Mouse (Mus musculus): ENCODE measurements around the gene Dzank1.

Gene Dzank1

GRCm38 (mm10) chr2:144526981-144527820 is at the start of gene Dzank1, which contains the start of gene Polr3f:
TSS of gene Dzank1 (minus strand) at chr2:144527414.
TSS of gene Polr3f (plus strand) at chr2:144527718.
- peak; percentile 93 for DNase-seq (ENCODE audit: low spot score)

GRCm38 (mm10) chr2:144555820-144556552 is 28.8 kb upstream of the Dzank1 start, which contains the start of gene Sec23b:
TSS of gene Sec23b (plus strand) at chr2:144556229.
- peak; percentile 96 for DNase-seq (ENCODE audit: low spot score)

DNA sequence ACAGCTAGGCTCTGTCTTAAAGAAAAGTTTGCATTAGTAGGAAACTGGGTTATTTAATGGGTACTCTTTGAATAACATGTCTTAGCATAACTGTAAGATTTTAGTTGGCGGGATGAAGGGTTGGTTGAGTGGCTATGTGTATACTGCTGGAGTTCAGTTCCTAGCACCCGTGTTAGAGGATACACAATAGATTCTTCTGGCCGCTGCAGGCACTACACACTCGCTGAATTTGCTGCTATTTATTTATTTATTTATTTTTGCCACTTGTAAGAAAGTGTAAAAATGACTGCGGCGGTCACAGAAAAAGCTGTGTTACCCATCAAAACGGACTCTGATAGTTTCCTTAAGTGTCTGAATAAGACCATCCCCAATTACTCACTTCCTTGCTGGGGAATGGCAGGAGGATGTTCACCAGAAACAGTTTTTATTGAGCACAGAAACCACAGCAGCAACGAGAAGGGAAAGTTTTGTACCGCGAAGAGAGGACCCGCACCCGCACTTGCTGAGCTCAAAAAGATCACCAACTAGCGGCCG is 28.1 kb upstream of the Dzank1 start:
- no peak for DNase-seq (ENCODE audit: low spot score)

DNA sequence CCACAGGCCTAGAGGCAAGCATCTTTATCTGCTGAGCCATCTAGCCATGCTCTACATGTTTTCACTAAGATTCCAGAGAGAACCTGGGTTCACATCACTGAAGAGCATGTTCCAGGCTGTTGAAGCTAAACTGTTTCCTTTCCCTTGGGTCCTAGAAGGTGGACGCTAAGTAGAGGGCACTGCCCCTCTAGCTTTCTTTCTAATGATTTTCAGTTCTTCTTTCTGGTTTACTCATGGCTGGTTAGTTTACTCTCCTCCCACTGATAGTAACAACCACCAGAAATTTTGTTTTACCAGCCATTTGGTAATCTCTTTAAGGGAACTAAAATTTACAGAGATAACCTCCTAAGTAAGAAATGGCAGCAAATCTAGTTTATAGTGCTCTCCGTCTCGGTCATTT is 26.7 kb upstream of the Dzank1 start:
- DNase-seq (ENCODE audit: low spot score) = no peak

DNA sequence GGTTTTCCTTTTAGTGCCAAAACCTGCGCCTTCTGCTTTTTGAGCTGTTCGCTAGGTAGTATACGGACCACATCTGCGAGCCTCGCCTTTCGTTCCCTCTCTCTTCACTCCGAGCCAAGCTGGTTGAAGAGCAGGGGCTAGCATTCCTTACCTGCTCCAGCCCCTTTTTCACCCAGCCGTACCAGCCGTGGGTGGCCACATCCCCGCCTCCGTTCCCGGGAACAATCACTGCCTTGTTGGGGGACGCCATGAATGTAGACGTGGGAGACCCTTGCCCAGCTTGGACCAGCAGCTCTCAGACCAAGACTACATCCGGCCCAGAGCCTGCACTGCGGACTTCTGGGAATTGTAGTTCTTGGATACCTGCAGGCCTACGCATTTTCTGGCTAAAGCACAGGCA is 23.3 kb upstream of the Dzank1 start, which contains the start of gene Rbbp9:
Gene Rbbp9 (minus strand): TSS at position 341 of the 400 bp plus-strand sequence.
- peak; percentile 46 for DNase-seq (ENCODE audit: low spot score)

DNA sequence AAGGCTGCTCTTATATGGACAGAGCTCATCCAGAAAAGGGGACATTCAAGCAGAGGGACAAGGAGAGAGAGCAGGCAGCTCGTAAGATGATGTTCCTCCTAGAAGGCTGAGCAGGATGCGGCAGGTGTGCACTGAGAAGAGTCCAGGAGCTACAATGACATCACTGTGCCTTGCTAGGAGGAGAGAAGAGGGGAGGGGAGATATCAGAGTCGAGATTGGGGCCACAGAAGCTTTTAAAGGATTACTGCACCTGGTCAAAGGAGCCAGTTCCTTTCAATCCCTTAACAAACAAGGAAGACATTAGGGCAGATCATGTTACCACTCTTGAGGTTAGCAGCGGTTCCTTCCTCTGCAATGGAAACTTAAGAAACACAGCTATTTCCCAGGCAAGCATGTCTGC is 20.3 kb upstream of the Dzank1 start:
- DNase-seq (ENCODE audit: low spot score) = no peak

- no peak for DNase-seq (ENCODE audit: low spot score)
These were observed 18.3 kb upstream of the Dzank1 start for GRCm38 (mm10) chr2:144545481-144545880.

DNA sequence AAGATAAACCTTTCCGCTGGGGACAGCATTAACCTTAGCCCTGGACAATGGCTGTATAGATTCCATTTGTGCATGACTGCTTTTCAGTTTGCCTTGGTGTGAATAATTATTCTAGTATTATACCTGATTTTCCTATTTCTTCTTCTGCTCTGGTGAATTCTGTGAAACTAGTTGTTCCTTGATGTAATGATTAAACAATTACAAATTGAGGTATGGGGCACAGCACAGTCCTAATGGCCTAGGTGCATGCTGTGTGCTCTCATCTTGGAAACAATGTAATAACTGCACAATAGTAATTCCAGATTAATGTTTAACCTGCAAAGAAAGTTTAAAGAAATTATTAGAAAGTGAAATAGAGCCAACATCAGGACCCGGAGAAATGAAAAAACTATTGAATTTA is 17.8 kb upstream of the Dzank1 start:
- DNase-seq (ENCODE audit: low spot score) = no peak

GRCm38 (mm10) chr2:144544630-144545029 is 17.4 kb upstream of the Dzank1 start:
- DNase-seq (ENCODE audit: low spot score) = no peak

- DNase-seq (ENCODE audit: low spot score) = no peak
These were observed 16.5 kb upstream of the Dzank1 start for GRCm38 (mm10) chr2:144543670-144544069.

GRCm38 (mm10) chr2:144541246-144541645 is 14.0 kb upstream of the Dzank1 start:
- DNase-seq (ENCODE audit: low spot score) = no peak

DNA sequence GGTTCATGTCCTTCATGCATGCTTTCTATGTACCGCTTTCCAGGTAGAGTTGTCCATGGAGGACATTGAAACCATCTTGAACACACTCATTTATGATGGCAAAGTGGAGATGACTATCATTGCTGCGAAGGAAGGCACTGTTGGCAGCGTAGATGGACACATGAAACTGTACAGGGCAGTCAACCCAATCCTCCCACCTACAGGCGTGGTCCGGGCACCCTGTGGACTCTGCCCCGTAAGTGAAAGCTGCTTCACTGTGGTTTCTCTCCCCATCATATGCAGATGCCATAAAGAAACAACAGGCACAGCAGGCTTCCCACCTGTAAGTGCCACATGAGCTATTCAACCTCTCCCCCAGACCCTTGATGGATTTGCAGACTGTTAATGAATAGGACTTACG is 9.9 kb upstream of the Dzank1 start:
- no peak for DNase-seq (ENCODE audit: low spot score)

DNA sequence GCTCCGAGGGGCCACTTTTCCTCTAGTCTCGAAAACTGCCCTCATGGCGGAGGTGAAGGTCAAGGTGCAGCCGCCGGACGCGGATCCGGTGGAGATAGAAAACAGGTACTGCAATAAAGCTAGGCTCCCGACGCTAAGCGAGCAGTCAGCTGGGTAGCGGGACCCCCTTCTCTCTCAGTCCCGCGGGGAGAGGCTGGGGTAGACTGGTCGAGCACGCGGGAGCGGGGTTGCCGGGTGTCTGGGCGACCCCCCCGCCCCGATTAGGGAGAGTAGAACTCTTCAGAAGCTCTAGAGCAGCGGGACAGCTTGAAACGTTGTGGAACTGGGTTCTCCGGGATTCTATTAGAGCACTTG is 584 bp upstream of the Dzank1 start:
- DNase-seq (ENCODE audit: low spot score) = no peak

DNA sequence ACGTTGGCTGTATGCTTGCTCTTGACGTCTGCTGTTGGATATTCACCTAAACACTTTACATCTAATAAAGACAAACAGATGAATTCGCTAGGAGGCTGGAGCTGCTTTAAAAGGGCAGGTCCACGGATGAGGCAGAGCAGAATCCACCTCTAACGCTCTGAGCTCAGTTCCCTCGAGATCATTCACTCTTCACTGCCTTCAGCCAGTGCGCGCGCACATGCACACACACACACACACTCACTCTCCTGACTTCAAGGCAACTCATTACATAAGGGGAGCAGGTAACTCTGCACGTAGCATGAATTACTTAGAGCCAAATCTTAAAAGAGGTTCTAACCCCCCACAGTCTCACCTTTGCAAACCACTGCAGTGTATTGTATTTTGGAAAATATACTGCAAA is 1.4 kb downstream of the Dzank1 start:
- no peak for DNase-seq (ENCODE audit: low spot score)

DNA sequence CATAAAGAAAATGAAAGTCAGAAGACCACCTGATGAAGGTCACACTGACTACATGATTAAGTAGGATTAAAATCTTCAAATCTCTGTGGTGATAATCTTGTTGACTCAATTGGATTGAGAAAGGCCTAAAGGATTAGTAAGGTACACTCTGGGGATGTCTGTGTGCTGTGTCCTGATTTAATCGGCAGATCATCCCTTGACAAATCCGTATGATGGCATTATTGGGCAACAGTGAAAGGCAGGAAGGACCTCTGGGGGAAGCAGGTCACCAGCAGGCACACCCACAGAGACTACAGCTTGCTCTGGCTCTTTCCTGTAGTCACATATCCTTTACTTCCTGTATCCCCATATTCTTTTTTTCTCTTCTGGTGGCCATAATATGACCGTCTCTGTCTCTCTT is 7.4 kb downstream of the Dzank1 start:
- no peak for DNase-seq (ENCODE audit: low spot score)

DNA sequence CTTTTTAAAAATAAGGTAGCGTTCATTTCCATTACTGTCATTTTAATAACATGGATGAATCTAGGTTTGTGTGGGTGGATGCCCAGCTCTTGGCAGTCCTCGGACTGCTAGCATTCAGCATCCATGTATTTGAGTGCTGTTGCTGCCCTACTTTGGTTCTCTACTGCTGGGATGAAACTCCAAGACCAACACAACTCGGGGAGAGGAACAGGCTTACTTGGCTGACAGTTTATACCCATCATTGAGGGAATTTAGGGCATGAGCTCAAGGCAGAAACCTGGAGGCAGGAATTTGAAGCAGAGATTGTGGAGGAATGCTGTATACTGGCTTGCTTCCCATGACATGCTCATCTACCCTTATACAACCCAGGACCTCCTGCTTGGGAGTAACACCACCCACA is 12.6 kb downstream of the Dzank1 start:
- no peak for DNase-seq (ENCODE audit: low spot score)

GRCm38 (mm10) chr2:144502134-144502533 is 25.1 kb downstream of the Dzank1 start:
- no peak for DNase-seq (ENCODE audit: low spot score)

- DNase-seq (ENCODE audit: low spot score) = no peak
These were observed 37.9 kb downstream of the Dzank1 start for GRCm38 (mm10) chr2:144489342-144489741.

DNA sequence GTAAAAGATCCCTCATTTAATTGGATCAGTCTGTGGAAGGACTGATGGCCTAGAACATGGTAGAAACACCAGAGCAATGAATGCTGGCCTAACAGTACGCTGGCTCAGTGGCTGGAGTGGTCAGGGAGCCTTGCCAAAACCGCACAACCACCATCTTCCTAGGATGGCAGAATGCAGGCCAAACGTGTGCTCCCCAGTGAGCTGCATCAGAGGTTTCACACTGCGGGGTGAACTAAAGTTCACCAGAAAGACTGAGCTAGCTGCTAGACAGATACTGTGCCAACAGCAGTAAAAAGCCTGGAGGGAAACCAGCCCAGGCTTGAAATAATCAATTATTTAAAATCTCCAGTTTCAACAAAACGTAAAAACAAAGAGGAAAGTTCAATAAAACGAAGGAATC is 39.7 kb downstream of the Dzank1 start:
- no peak for DNase-seq (ENCODE audit: low spot score)

DNA sequence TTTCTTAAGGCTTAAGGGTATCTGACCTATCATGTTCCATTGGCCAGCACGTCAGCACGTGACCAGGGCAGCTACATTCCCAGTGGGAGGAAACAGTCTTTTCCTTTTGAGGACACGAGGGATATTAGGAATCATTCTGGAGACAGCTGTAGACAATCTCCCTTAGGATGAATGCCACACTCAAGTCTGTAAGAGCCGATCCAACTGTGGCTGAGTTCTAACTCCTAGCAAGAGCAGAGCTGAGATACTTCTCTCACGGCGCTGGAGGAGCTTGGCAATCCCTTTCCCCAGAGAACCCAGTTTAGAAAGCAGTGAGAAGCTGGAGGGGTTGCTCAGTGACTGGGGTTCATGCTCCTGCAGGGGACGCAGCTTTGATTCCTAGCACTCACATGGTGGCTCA is 41.8 kb downstream of the Dzank1 start:
- no peak for DNase-seq (ENCODE audit: low spot score)

DNA sequence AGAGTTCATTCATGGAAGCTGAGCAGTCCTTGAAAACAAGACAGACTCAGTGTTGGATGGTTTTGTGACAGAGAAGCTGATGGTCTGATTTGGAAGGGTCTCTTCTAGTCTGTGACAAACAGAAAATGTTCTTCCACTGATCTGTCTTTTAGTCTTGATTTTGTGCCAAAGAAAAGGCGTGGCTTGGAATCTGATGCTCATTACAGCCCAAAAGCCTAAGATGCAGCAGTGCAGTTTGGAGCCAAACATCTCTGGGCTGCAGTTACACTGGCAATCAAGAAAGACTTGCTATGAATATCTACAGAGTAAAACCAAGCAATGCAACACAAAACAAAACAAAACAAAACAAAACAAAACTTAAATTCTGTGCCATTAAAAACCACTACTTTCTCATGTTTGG is 43.1 kb downstream of the Dzank1 start:
- DNase-seq (ENCODE audit: low spot score) = no peak

GRCm38 (mm10) chr2:144479421-144479820 is 47.8 kb downstream of the Dzank1 start:
- no peak for DNase-seq (ENCODE audit: low spot score)

GRCm38 (mm10) chr2:144467203-144467602 is 60.0 kb downstream of the Dzank1 start:
- DNase-seq (ENCODE audit: low spot score) = no peak

Data from ovary, postnatal 10 days (tissue).